Mouse (Mus musculus): ENCODE measurements around the gene Mto1. TPM values are rescaled to one million over a fixed set of nuclear protein-coding genes. Genes with fewer than 3 reads are reported as not detected.
"Not testable (repeated sequence)": the region's sequence is repeated elsewhere in the genome, so short reads cannot be mapped to it uniquely, and the experiment has no call there.

Mto1 gene
- polyA plus RNA-seq, 1 experiment = 1.1 TPM

- Histone ChIP-seq H3K4me1 (ENCODE audit: control insufficient read depth) (peaks cover 38% of the 10 kb centered on the region), H3K4me3 (replicated peaks) (no peak overlapping the region), H3K27me3 (ENCODE audit: control insufficient read depth) (no peaks in the 10 kb centered on the region), H3K9me3 (ENCODE audit: control insufficient read depth, low read length) (no peaks in the 10 kb centered on the region; the same call in 1 of the 2 replicates), H3K36me3 (ENCODE audit: control insufficient read depth) (no peaks in the 10 kb centered on the region)
- TF ChIP-seq GATA1 (IDR thresholded peaks at IDR 0.05; ENCODE audit: low read length) = no peak
- no peak for TF ChIP-seq TAL1 (IDR thresholded peaks at IDR 0.05; ENCODE audit: low read length)
Observed at GRCm38 (mm10) chr9:78511705-78512104, 63.7 kb downstream of the Mto1 start.

- Histone ChIP-seq H3K9me3 (ENCODE audit: control insufficient read depth, low read length) (no peaks in the 10 kb centered on the region; the same call in 1 of the 2 replicates), H3K36me3 (ENCODE audit: control insufficient read depth) (no peaks in the 10 kb centered on the region), H3K27me3 (ENCODE audit: control insufficient read depth) (no peaks in the 10 kb centered on the region), H3K4me1 (ENCODE audit: control insufficient read depth) (peaks cover 40% of the 10 kb centered on the region), H3K4me3 (replicated peaks) (no peak overlapping the region)
- TF ChIP-seq GATA1 (IDR thresholded peaks at IDR 0.05; ENCODE audit: low read length) (no peak), TAL1 (IDR thresholded peaks at IDR 0.05; ENCODE audit: low read length) (no peak)
Observed at GRCm38 (mm10) chr9:78513776-78514500, 65.9 kb downstream of the Mto1 start.

GRCm38 (mm10) chr9:78514681-78515080 lies 66.7 kb downstream of the Mto1 start:
- no peaks in the 10 kb centered on the region; the same call in 1 of the 2 replicates for H3K9me3 ChIP-seq (ENCODE audit: control insufficient read depth, low read length)
- H3K36me3 ChIP-seq (ENCODE audit: control insufficient read depth) = no peaks in the 10 kb centered on the region
- H3K27me3 ChIP-seq (ENCODE audit: control insufficient read depth) = no peaks in the 10 kb centered on the region
- H3K4me1 ChIP-seq (ENCODE audit: control insufficient read depth) = peaks cover 40% of the 10 kb centered on the region
- TF ChIP-seq GATA1 (IDR thresholded peaks at IDR 0.05; ENCODE audit: low read length) (no peak), TAL1 (IDR thresholded peaks at IDR 0.05; ENCODE audit: low read length) (no peak)
- H3K4me3 ChIP-seq (replicated peaks) = no peak overlapping the region

GRCm38 (mm10) chr9:78516125-78516524 lies 68.1 kb downstream of the Mto1 start:
- H3K4me3 ChIP-seq (replicated peaks) = peak overlapping the region; percentile 33
- TF ChIP-seq GATA1 (IDR thresholded peaks at IDR 0.05; ENCODE audit: low read length) (peak; percentile 89), TAL1 (IDR thresholded peaks at IDR 0.05; ENCODE audit: low read length) (peak; percentile 78)

GRCm38 (mm10) chr9:78517237-78517636 lies 69.2 kb downstream of the Mto1 start:
- peaks cover 19% of the 10 kb centered on the region for H3K27me3 ChIP-seq (ENCODE audit: control insufficient read depth)
- H3K9me3 ChIP-seq (ENCODE audit: control insufficient read depth, low read length); H3K4me3 ChIP-seq (replicated peaks); H3K36me3 ChIP-seq (ENCODE audit: control insufficient read depth): not testable (repeated sequence)
- H3K4me1 ChIP-seq (ENCODE audit: control insufficient read depth) = peaks cover 60% of the 10 kb centered on the region

More at GRCm38 (mm10) chr9:78516125-78516524, 68.1 kb downstream of the Mto1 start:
- H3K4me1 ChIP-seq (ENCODE audit: control insufficient read depth) = peaks cover 53% of the 10 kb centered on the region
- peaks cover 12% of the 10 kb centered on the region for H3K27me3 ChIP-seq (ENCODE audit: control insufficient read depth)
- no peaks in the 10 kb centered on the region; the same call in 1 of the 2 replicates for H3K9me3 ChIP-seq (ENCODE audit: control insufficient read depth, low read length)
- H3K36me3 ChIP-seq (ENCODE audit: control insufficient read depth) = no peaks in the 10 kb centered on the region

- peak overlapping the region; percentile 59 for H3K4me3 ChIP-seq (replicated peaks)
- H3K9me3 ChIP-seq (ENCODE audit: control insufficient read depth, low read length) = no peaks in the 10 kb centered on the region
- H3K27me3 ChIP-seq (ENCODE audit: control insufficient read depth) = peaks cover 25% of the 10 kb centered on the region
- H3K36me3 ChIP-seq (ENCODE audit: control insufficient read depth) = no peaks in the 10 kb centered on the region
- H3K4me1 ChIP-seq (ENCODE audit: control insufficient read depth) = peaks cover 40% of the 10 kb centered on the region
- TF ChIP-seq TAL1 (IDR thresholded peaks at IDR 0.05; ENCODE audit: low read length) = no peak
- TF ChIP-seq GATA1 (IDR thresholded peaks at IDR 0.05; ENCODE audit: low read length) = no peak; the same call in 1 of the 2 replicates
Observed at GRCm38 (mm10) chr9:78520127-78520779, 72.2 kb downstream of the Mto1 start.

- TF ChIP-seq GATA1 (IDR thresholded peaks at IDR 0.05; ENCODE audit: low read length) = no peak
- TF ChIP-seq TAL1 (IDR thresholded peaks at IDR 0.05; ENCODE audit: low read length) = no peak
- Histone ChIP-seq H3K36me3 (ENCODE audit: control insufficient read depth) (no peaks in the 10 kb centered on the region), H3K27me3 (ENCODE audit: control insufficient read depth) (peaks cover 25% of the 10 kb centered on the region), H3K9me3 (ENCODE audit: control insufficient read depth, low read length) (no peaks in the 10 kb centered on the region), H3K4me1 (ENCODE audit: control insufficient read depth) (peaks cover 37% of the 10 kb centered on the region), H3K4me3 (replicated peaks) (peak overlapping the region; percentile 59)
Observed at GRCm38 (mm10) chr9:78520780-78521601, 73.0 kb downstream of the Mto1 start.

GRCm38 (mm10) chr9:78521689-78522088 lies 73.7 kb downstream of the Mto1 start:
- H3K27me3 ChIP-seq (ENCODE audit: control insufficient read depth) = peaks cover 25% of the 10 kb centered on the region
- H3K36me3 ChIP-seq (ENCODE audit: control insufficient read depth) = no peaks in the 10 kb centered on the region
- peak overlapping the region; percentile 59 for H3K4me3 ChIP-seq (replicated peaks)
- no peak for TF ChIP-seq GATA1 (IDR thresholded peaks at IDR 0.05; ENCODE audit: low read length)
- no peak for TF ChIP-seq TAL1 (IDR thresholded peaks at IDR 0.05; ENCODE audit: low read length)
- H3K9me3 ChIP-seq (ENCODE audit: control insufficient read depth, low read length) = no peaks in the 10 kb centered on the region
- peaks cover 32% of the 10 kb centered on the region for H3K4me1 ChIP-seq (ENCODE audit: control insufficient read depth)

Other genes starting within 250 kb of the Mto1 start
- not detected in 2 replicates for gene Gsta1, start 217.6 kb upstream of the Mto1 start, polyA plus RNA-seq (2012)
- not detected in 2 replicates for gene Gm3776, start 191.1 kb upstream of the Mto1 start, polyA plus RNA-seq (2012)
- not detected in 2 replicates for gene Gm10639, start 158.3 kb upstream of the Mto1 start, polyA plus RNA-seq (2012)
- not detected in 2 replicates for gene Omt2a, start 133.4 kb upstream of the Mto1 start, polyA plus RNA-seq (2012)
- not detected in 2 replicates for gene Omt2b, start 120.6 kb upstream of the Mto1 start, polyA plus RNA-seq (2012)
- not detected in 2 replicates for gene Gsta2, start 92.4 kb upstream of the Mto1 start, polyA plus RNA-seq (2012)
- not detected in 2 replicates for gene Dppa5a, start 80.0 kb upstream of the Mto1 start, polyA plus RNA-seq (2012)
- gene Ooep, start 69.5 kb upstream of the Mto1 start, polyA plus RNA-seq (2012) = not detected in 2 replicates
- gene Ddx43, start 52.4 kb upstream of the Mto1 start, polyA plus RNA-seq (2012) = not detected in 2 replicates
- 0.05 TPM in 1 of 2 replicates, not detected in the other for gene Cgas, start 5.0 kb upstream of the Mto1 start, polyA plus RNA-seq (2012)
- 0.15 and 0.23 TPM in 2 replicates for gene Gm17324, start 578 bp downstream of the Mto1 start, polyA plus RNA-seq (2012)
- 47.9 and 54.8 TPM in 2 replicates for gene Eef1a1, start 40.9 kb downstream of the Mto1 start, polyA plus RNA-seq (2012)
- gene Slc17a5, start 139.8 kb downstream of the Mto1 start, polyA plus RNA-seq (2012) = 0.06 and 0.10 TPM in 2 replicates
- not detected in 2 replicates for gene Cd109, start 167.3 kb downstream of the Mto1 start, polyA plus RNA-seq (2012)

Data from erythroblast, embryonic 14.5 days (primary cell).